Mouse (Mus musculus) midbrain, postnatal 0 days (tissue): Measurements from ENCODE around the gene Gpm6b. TPM values are rescaled to one million over a fixed set of nuclear protein-coding genes. Genes with fewer than 3 reads are reported as not detected.

Experiments used
- ATAC-seq: fragments of 200-750 bp; cut with Nextera tagmentation; 2 replicates; pipeline ENCODE4 v1.8.0; 2017; ENCODE audit warnings: moderate number of reproducible peaks, mild to moderate bottlenecking, moderate TSS enrichment, moderate library complexity; ENCODE audit not compliant: low FRiP score
- DNase-seq: peaks from one replicate; pipeline ENCODE4 v3.0.0-alpha.2; 2015; ENCODE audit warnings: low spot score
- H3K27ac ChIP-seq: fragments of 300-500 bp; sonication (generic); 2 replicates; pipeline ENCODE4 v1.5.1; 2014; ENCODE audit warnings: low read depth, mild to moderate bottlenecking, low read length, mixed read lengths
- H3K27me3 ChIP-seq: fragments of 300-500 bp; sonication (generic); 2 replicates; pipeline ENCODE4 v1.6.1; 2014; ENCODE audit warnings: low read length, control low read depth, mixed read lengths; ENCODE audit not compliant: insufficient read depth
- H3K36me3 ChIP-seq: fragments of 300-500 bp; sonication (generic); 2 replicates; pipeline ENCODE4 v1.6.1; 2014; ENCODE audit warnings: low read length, control low read depth, mixed read lengths; ENCODE audit not compliant: insufficient read depth
- H3K4me1 ChIP-seq: fragments of 300-500 bp; sonication (generic); 2 replicates; pipeline ENCODE4 v1.6.1; 2014; ENCODE audit warnings: mild to moderate bottlenecking, control low read depth, antibody characterized with exemption, low read length, mixed read lengths; ENCODE audit not compliant: insufficient read depth
- H3K4me2 ChIP-seq: fragments of 300-500 bp; sonication (generic); 2 replicates; pipeline ENCODE4 v1.6.1; 2014; ENCODE audit warnings: low read depth, mild to moderate bottlenecking, low read length, mixed read lengths; ENCODE audit not compliant: poor library complexity, severe bottlenecking
- H3K4me3 ChIP-seq: fragments of 300-500 bp; sonication (generic); 2 replicates; pipeline ENCODE4 v1.5.1; 2014; ENCODE audit warnings: low read depth, mild to moderate bottlenecking, low read length, moderate library complexity
- H3K9ac ChIP-seq: fragments of 300-500 bp; sonication (generic); replicated peaks from 2 replicates; pipeline ENCODE4 v1.6.1; 2014; ENCODE audit warnings: mild to moderate bottlenecking, low read length, moderate library complexity, mixed read lengths; ENCODE audit not compliant: poor library complexity, severe bottlenecking
- H3K9me3 ChIP-seq: fragments of 300-500 bp; sonication (generic); 2 replicates; pipeline ENCODE4 v1.6.1; 2016; ENCODE audit warnings: low read length, control low read depth
- CTCF ChIP-seq: IDR thresholded peaks from 2 replicates; pipeline ENCODE4 v1.5.1; 2016; ENCODE audit warnings: antibody characterized with exemption, mild to moderate bottlenecking
- WGBS: fragments of 180-500 bp; shearing (Covaris S2); extraction: QIAGEN DNeasy Blood & Tissue Kit; methylation state at CpG from one replicate; pipeline ENCODE4 v1.1.7; 2014; 5-methylcytosine and 5-hydroxymethylcytosine counted together
- polyA plus RNA-seq: library from polyadenylated mRNA; unstranded; fragments of >200 nt; fragmentation: Nextera tagmentation; extraction: Ambion mirVana; gene quantifications from 2 replicates; pipeline ENCODE4 v1.2.1, GENCODE M21; 2015
- total RNA-seq: library from RNA; depleted of rRNA; stranded (reverse); fragments of >200 nt; gene quantifications from 2 replicates; pipeline ENCODE4 v1.2.3, GENCODE M21; 2014; rRNA removed

Gene Gpm6b
- 322 and 332 TPM in 2 replicates for total RNA-seq
- polyA plus RNA-seq, result 265 and 280 TPM in 2 replicates

GRCm38 (mm10) chrX:166238831-166239460, at the start of gene Gpm6b:
TSS of gene Gpm6b (plus strand) at chrX:166238911.
- peak within 1 kb of the TSS; percentile 63 for H3K4me2 ChIP-seq
- no peaks in the 10 kb centered on the region for H3K4me1 ChIP-seq
- H3K36me3 ChIP-seq, result no peaks in the 10 kb centered on the region
- H3K4me3 ChIP-seq, result peak within 1 kb of the TSS; percentile 57
- DNase-seq (peak; percentile 58), ATAC-seq (peak; percentile 91)
- 29% methylated on average over 49 of the region's 63 CpGs for whole genome bisulfite sequencing
- no peaks in the 10 kb centered on the region for H3K27me3 ChIP-seq
- peak within 1 kb of the TSS; percentile 47; the same call in 1 of the 2 replicates for H3K27ac ChIP-seq
- no peak for TF ChIP-seq CTCF
- no peaks in the 10 kb centered on the region for H3K9me3 ChIP-seq
- H3K9ac ChIP-seq, result peak within 1 kb of the TSS; percentile 54

DNA sequence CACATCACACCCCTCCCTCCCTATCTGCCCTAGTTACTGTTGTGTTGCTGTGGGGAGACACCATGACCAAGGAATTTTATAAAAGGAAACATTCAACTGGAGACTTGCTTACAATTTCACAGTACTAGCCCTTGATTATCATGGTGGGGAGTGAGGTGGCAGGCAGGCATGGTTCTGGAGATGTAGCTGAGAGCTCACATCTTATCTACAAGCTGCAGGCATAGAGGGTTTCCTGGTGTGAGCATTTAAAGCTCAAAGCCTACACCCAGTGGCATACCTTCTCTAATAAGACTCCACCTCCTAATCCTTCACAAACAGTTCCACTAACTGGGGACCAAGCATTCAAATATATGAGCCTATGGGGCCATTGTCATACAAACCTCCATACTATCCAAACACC, 42.4 kb upstream of the Gpm6b start:
- TF ChIP-seq CTCF, result no peak
- no peak overlapping the region for H3K4me2 ChIP-seq

DNA sequence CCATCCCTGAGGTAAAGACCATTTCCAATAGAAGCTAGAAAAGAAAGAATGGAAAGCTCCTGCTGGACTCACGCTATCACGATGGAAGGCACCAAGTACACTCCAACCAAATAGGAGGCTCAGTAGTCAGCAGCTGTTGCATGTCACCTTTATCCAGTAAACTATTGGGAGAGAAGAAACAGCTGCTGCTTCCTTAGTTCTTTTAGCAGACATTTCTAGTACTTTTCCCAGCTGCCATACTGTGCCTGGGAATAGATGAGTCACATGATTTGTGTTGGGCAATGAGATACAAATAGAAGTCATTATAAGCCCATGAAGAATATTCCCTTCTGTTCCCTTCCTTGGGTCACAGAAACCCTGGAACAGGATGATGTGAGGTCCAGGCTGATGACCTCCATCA, 40.4 kb upstream of the Gpm6b start:
- WGBS, result 91% methylated on average over 2 of the region's 2 CpGs
- H3K9ac ChIP-seq, result no peak overlapping the region
- no peaks in the 10 kb centered on the region for H3K27me3 ChIP-seq
- DNase-seq (no peak), ATAC-seq (no peak)
- no peaks in the 10 kb centered on the region for H3K4me1 ChIP-seq
- H3K4me2 ChIP-seq, result no peak overlapping the region
- TF ChIP-seq CTCF, result no peak
- no peak overlapping the region for H3K4me3 ChIP-seq
- H3K36me3 ChIP-seq, result no peaks in the 10 kb centered on the region
- no peak overlapping the region for H3K27ac ChIP-seq
- no peaks in the 10 kb centered on the region for H3K9me3 ChIP-seq

More for the DNA sequence above, 42.4 kb upstream of the Gpm6b start:
- Histone ChIP-seq H3K4me3 (no peak overlapping the region), H3K4me1 (no peaks in the 10 kb centered on the region), H3K9me3 (no peaks in the 10 kb centered on the region), H3K36me3 (no peaks in the 10 kb centered on the region), H3K9ac (no peak overlapping the region), H3K27ac (no peak overlapping the region), H3K27me3 (no peaks in the 10 kb centered on the region)
- ATAC-seq (no peak), DNase-seq (no peak)

- Histone ChIP-seq H3K4me3 (no peak overlapping the region), H3K27ac (no peak overlapping the region), H3K4me2 (no peak overlapping the region), H3K27me3 (no peaks in the 10 kb centered on the region), H3K9me3 (no peaks in the 10 kb centered on the region), H3K4me1 (no peaks in the 10 kb centered on the region), H3K9ac (no peak overlapping the region), H3K36me3 (no peaks in the 10 kb centered on the region)
- TF ChIP-seq CTCF, result no peak
- no peak for ATAC-seq
- no peak for DNase-seq
Observed at GRCm38 (mm10) chrX:166199812-166200211, 38.9 kb upstream of the Gpm6b start.

DNA sequence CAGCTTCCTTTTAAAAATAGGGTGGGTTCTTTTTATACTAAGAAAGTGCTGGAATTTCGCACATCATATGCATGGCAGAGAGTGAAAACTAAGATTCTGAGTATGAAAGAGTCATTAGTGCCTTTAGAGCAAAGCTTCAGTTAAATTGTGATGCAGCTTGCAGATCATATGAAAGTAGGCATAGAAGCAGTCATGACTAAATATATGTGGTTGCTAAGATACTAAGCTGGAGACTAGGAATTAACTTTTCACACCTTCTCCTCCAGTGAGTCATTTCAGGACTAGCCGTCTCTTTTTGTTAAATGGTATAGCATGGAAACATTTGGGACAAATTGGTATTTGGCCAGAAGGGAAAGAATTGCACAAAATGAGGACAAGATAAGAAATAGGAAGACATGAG, 24.1 kb upstream of the Gpm6b start:
- H3K27ac ChIP-seq, result no peak overlapping the region
- no peaks in the 10 kb centered on the region for H3K4me1 ChIP-seq
- no peak overlapping the region for H3K4me2 ChIP-seq
- DNase-seq (no peak), ATAC-seq (no peak)
- H3K36me3 ChIP-seq, result no peaks in the 10 kb centered on the region
- no peaks in the 10 kb centered on the region for H3K9me3 ChIP-seq
- H3K4me3 ChIP-seq, result no peak overlapping the region
- WGBS, result 56% methylated on average over 2 of the region's 2 CpGs
- H3K9ac ChIP-seq, result no peak overlapping the region
- TF ChIP-seq CTCF, result no peak
- no peaks in the 10 kb centered on the region; the same call in 1 of the 2 replicates for H3K27me3 ChIP-seq

GRCm38 (mm10) chrX:166216248-166216647, 22.5 kb upstream of the Gpm6b start:
- WGBS, result 70% methylated on average over 6 of the region's 6 CpGs

More at GRCm38 (mm10) chrX:166216248-166216647, 22.5 kb upstream of the Gpm6b start:
- ATAC-seq (no peak), DNase-seq (no peak)
- no peaks in the 10 kb centered on the region for H3K4me1 ChIP-seq
- H3K36me3 ChIP-seq, result no peaks in the 10 kb centered on the region
- no peaks in the 10 kb centered on the region; the same call in 1 of the 2 replicates for H3K27me3 ChIP-seq
- no peak overlapping the region for H3K4me2 ChIP-seq
- H3K27ac ChIP-seq, result no peak overlapping the region
- H3K9me3 ChIP-seq, result no peaks in the 10 kb centered on the region
- H3K4me3 ChIP-seq, result no peak overlapping the region
- H3K9ac ChIP-seq, result no peak overlapping the region
- TF ChIP-seq CTCF, result no peak
